Mouse (Mus musculus) liver, postnatal 0 days (tissue): ENCODE data around the gene Il15ra. TPM values are rescaled to one million over a fixed set of nuclear protein-coding genes. Genes with fewer than 3 reads are reported as not detected.

Experiments
- ATAC-seq: fragments of 200-750 bp; cut with Nextera tagmentation; 2 replicates; pipeline ENCODE4 v1.8.0; 2017; ENCODE audit warnings: mild to moderate bottlenecking, moderate library complexity
- DNase-seq: peaks from one replicate; pipeline ENCODE4 v3.0.0-alpha.2; 2016
- H3K27ac ChIP-seq: fragments of 300-500 bp; sonication (generic); 2 replicates; pipeline ENCODE4 v1.5.1; 2014; ENCODE audit warnings: antibody characterized with exemption, moderate library complexity, mild to moderate bottlenecking, low read depth
- H3K27me3 ChIP-seq: fragments of 300-500 bp; sonication (generic); 2 replicates; pipeline ENCODE4 v1.6.1; 2014; ENCODE audit warnings: low read length, control low read depth, mixed read lengths; ENCODE audit not compliant: insufficient read depth
- H3K36me3 ChIP-seq: fragments of 300-500 bp; sonication (generic); replicated peaks from 2 replicates; pipeline ENCODE4 v1.6.1; 2014; ENCODE audit warnings: mild to moderate bottlenecking, control low read depth, low read length, moderate library complexity, mixed read lengths; ENCODE audit not compliant: insufficient read depth
- H3K4me1 ChIP-seq: fragments of 300-500 bp; sonication (generic); 2 replicates; pipeline ENCODE4 v1.6.1; 2014; ENCODE audit warnings: antibody characterized with exemption, mild to moderate bottlenecking, control low read depth; ENCODE audit not compliant: insufficient read depth
- H3K4me2 ChIP-seq: fragments of 300-500 bp; sonication (generic); 2 replicates; pipeline ENCODE4 v1.6.1; 2014; ENCODE audit warnings: low read depth, mild to moderate bottlenecking, low read length, moderate library complexity, mixed read lengths
- H3K4me3 ChIP-seq: fragments of 300-500 bp; sonication (generic); 2 replicates; pipeline ENCODE4 v1.5.1; 2014; ENCODE audit warnings: low read depth, low read length
- H3K9ac ChIP-seq: fragments of 300-500 bp; sonication (generic); replicated peaks from 2 replicates; pipeline ENCODE4 v1.6.1; 2014; ENCODE audit warnings: mild to moderate bottlenecking, moderate library complexity
- H3K9me3 ChIP-seq: fragments of 300-500 bp; sonication (generic); 2 replicates; pipeline ENCODE4 v1.6.1; 2016; ENCODE audit warnings: mild to moderate bottlenecking, control low read depth, low read length, mixed read lengths
- CTCF ChIP-seq: sonication (generic); IDR thresholded peaks from 2 replicates; pipeline ENCODE4 v1.5.1; 2016; ENCODE audit warnings: antibody characterized with exemption, low read depth
- EP300 ChIP-seq: IDR thresholded peaks from 2 replicates; pipeline ENCODE4 v1.6.1; 2016; ENCODE audit warnings: antibody characterized with exemption, low read depth, mild to moderate bottlenecking
- WGBS: fragments of 180-500 bp; shearing (Covaris S2); extraction: QIAGEN DNeasy Blood & Tissue Kit; methylation state at CpG from one replicate; pipeline ENCODE4 v1.1.7; 2014; ENCODE audit not compliant: insufficient replicate concordance; 5-methylcytosine and 5-hydroxymethylcytosine counted together
- polyA plus RNA-seq: library from polyadenylated mRNA; unstranded; fragments of >200 nt; fragmentation: Nextera tagmentation; extraction: Ambion mirVana; gene quantifications from 2 replicates; pipeline ENCODE4 v1.2.1, GENCODE M21; 2015

The Il15ra gene
- polyA plus RNA-seq, 1 experiment from 2014 or later, result 31.1 TPM

- WGBS, result 46% methylated on average over 3 of the region's 3 CpGs
- H3K27ac ChIP-seq, result peak overlapping the region; percentile 76
Observed at GRCm38 (mm10) chr2:11713021-11713420, 7.9 kb downstream of the Il15ra start.

GRCm38 (mm10) chr2:11714535-11714934, 9.4 kb downstream of the Il15ra start:
- H3K4me1 ChIP-seq, result peaks cover 16% of the 10 kb centered on the region
- no peak for DNase-seq
- no peak overlapping the region for H3K4me2 ChIP-seq
- TF ChIP-seq EP300, result no peak
- no peak for TF ChIP-seq CTCF
- 76% methylated on average over 4 of the region's 4 CpGs for WGBS
- H3K27ac ChIP-seq, result no peak overlapping the region
- no peak overlapping the region for H3K9ac ChIP-seq
- peaks cover 4% of the 10 kb centered on the region; the same call in 1 of the 2 replicates for H3K36me3 ChIP-seq
- no peaks in the 10 kb centered on the region for H3K27me3 ChIP-seq
- no peak for ATAC-seq
- no peak overlapping the region for H3K4me3 ChIP-seq
- no peaks in the 10 kb centered on the region for H3K9me3 ChIP-seq

More at GRCm38 (mm10) chr2:11713021-11713420, 7.9 kb downstream of the Il15ra start:
- Histone ChIP-seq H3K9ac (no peak overlapping the region), H3K27me3 (no peaks in the 10 kb centered on the region), H3K4me2 (no peak overlapping the region), H3K9me3 (no peaks in the 10 kb centered on the region), H3K36me3 (peaks cover under 1% of the 10 kb centered on the region; the same call in 1 of the 2 replicates), H3K4me1 (peaks cover 24% of the 10 kb centered on the region), H3K4me3 (no peak overlapping the region)
- TF ChIP-seq EP300 (peak; percentile 63), CTCF (no peak)
- ATAC-seq (peak; percentile 87), DNase-seq (peak; percentile 29)

GRCm38 (mm10) chr2:11718573-11718972, 13.5 kb downstream of the Il15ra start:
- Histone ChIP-seq H3K36me3 (peaks cover 15% of the 10 kb centered on the region), H3K4me2 (no peak overlapping the region), H3K27ac (peak overlapping the region; percentile 66), H3K4me1 (peaks cover 8% of the 10 kb centered on the region), H3K9ac (no peak overlapping the region), H3K4me3 (no peak overlapping the region), H3K9me3 (no peaks in the 10 kb centered on the region), H3K27me3 (no peaks in the 10 kb centered on the region)
- no peak for DNase-seq
- WGBS, result 74% methylated on average over 2 of the region's 2 CpGs
- TF ChIP-seq EP300, result peak; percentile 41; the same call in 1 of the 2 replicates
- TF ChIP-seq CTCF, result no peak
- ATAC-seq, result peak; percentile 89

- WGBS, result 71% methylated on average over 9 of the region's 9 CpGs
- no peak overlapping the region for H3K4me2 ChIP-seq
- ATAC-seq (no peak), DNase-seq (no peak)
- H3K27me3 ChIP-seq, result no peaks in the 10 kb centered on the region
- TF ChIP-seq EP300 (no peak), CTCF (no peak)
- no peak overlapping the region for H3K27ac ChIP-seq
- peaks cover 8% of the 10 kb centered on the region for H3K4me1 ChIP-seq
- no peaks in the 10 kb centered on the region for H3K9me3 ChIP-seq
- no peak overlapping the region for H3K9ac ChIP-seq
- no peak overlapping the region for H3K4me3 ChIP-seq
- H3K36me3 ChIP-seq, result peaks cover 26% of the 10 kb centered on the region
Observed at GRCm38 (mm10) chr2:11722564-11722963, 17.5 kb downstream of the Il15ra start.

GRCm38 (mm10) chr2:11727574-11727973, 22.5 kb downstream of the Il15ra start:
- DNase-seq, result no peak
- Histone ChIP-seq H3K27me3 (no peaks in the 10 kb centered on the region), H3K4me1 (no peaks in the 10 kb centered on the region), H3K9me3 (no peaks in the 10 kb centered on the region), H3K36me3 (peaks cover 30% of the 10 kb centered on the region), H3K9ac (no peak overlapping the region), H3K27ac (no peak overlapping the region), H3K4me3 (no peak overlapping the region), H3K4me2 (no peak overlapping the region)
- TF ChIP-seq CTCF (no peak), EP300 (no peak)
- WGBS, result 85% methylated on average over 5 of the region's 5 CpGs
- no peak for ATAC-seq

GRCm38 (mm10) chr2:11729091-11729490, 24.0 kb downstream of the Il15ra start:
- Histone ChIP-seq H3K27ac (no peak overlapping the region), H3K36me3 (peaks cover 30% of the 10 kb centered on the region), H3K9ac (no peak overlapping the region), H3K4me2 (no peak overlapping the region), H3K9me3 (no peaks in the 10 kb centered on the region), H3K27me3 (no peaks in the 10 kb centered on the region), H3K4me1 (no peaks in the 10 kb centered on the region), H3K4me3 (no peak overlapping the region)
- 71% methylated on average over 3 of the region's 3 CpGs for WGBS
- TF ChIP-seq EP300, result no peak
- TF ChIP-seq CTCF, result no peak
- ATAC-seq (no peak), DNase-seq (no peak)

- no peak overlapping the region for H3K4me2 ChIP-seq
- no peak for ATAC-seq
- H3K9me3 ChIP-seq, result no peaks in the 10 kb centered on the region
- DNase-seq, result no peak
- H3K27ac ChIP-seq, result no peak overlapping the region
- peaks cover 21% of the 10 kb centered on the region; the same call in 1 of the 2 replicates for H3K36me3 ChIP-seq
- H3K4me3 ChIP-seq, result no peak overlapping the region
- no peak for TF ChIP-seq EP300
- TF ChIP-seq CTCF, result no peak
- no peaks in the 10 kb centered on the region for H3K4me1 ChIP-seq
- no peak overlapping the region for H3K9ac ChIP-seq
- no peaks in the 10 kb centered on the region for H3K27me3 ChIP-seq
- 58% methylated on average over 5 of the region's 5 CpGs for WGBS
Observed at GRCm38 (mm10) chr2:11732978-11733377, 27.9 kb downstream of the Il15ra start.
